Mouse (Mus musculus): ENCODE results near the gene Uts2b.

The Uts2b gene

DNA sequence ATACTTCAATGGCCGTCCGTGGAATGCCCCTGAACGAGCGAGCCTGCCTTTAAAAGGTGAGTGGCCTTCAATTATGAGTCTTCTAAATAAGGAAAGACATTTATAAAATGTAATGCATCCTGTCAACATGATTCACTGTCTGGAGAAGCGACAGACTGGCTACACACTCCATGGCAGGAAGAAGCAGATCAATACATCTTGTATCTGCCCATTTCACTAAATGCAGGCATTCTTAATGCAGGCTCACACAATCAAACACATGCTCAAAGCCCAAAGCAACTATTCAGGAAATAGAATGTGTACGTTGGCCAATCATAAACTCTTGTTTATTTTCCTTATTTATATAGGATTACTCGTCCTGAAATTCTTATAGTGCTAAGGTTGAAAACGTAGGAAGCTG lies at the start of gene Uts2b:
TSS of gene Uts2b (minus strand) at position 49 of the 400 bp plus-strand sequence.
- WGBS = 83% methylated on average over 8 of the region's 8 CpGs

DNA sequence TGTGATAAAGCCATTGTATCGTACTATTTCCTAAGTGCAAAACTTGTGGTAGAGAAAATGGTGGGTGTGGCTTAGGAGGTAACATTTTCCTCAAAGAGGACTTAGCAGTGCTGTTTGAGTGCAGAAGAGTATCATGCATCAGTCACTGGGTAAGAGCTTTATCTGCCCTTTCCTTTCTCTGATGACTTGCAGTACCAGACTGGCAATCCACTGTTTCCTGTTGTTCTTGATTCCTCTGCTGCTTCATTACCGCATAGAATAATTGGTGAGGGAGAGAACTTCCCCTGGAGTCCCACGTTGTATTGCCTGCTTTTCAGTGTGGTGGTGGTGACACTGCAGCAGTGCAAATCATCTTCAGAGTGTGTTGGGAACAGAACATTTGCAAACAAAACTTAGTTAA lies 47.6 kb upstream of the Uts2b start:
- 85% methylated on average over 3 of the region's 3 CpGs for WGBS

DNA sequence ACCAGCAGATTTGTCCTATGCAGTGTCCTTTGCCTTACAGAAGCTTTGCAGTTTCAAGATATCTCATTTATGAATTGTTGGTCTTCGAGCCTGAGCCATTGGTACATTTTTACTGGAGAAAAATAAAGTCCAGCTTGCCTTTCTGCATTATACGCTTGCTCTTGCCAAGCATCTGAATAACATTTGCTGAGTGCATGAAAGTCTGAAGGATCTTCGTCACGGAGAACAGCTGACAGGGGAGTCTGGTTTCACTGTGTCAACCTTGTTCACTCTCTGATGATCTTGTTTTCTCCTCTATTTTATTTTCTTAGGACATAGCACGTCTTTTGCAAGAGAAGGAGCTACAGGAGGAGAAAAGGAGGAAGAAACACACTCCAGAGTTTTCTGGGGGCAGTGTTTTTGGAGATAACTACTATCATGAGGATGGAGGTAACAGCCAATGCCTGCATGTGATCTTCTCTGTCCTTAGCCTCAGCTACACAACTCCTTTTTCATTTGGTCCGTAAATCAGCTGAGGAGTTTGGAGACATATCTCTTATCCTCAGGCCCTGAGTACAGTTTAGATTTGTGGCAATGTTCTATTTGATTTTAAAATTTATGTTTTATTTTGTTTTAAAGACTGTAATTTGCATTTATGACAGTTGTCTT lies 47.0 kb upstream of the Uts2b start:
- 67% methylated on average over 6 of the region's 6 CpGs for WGBS

DNA sequence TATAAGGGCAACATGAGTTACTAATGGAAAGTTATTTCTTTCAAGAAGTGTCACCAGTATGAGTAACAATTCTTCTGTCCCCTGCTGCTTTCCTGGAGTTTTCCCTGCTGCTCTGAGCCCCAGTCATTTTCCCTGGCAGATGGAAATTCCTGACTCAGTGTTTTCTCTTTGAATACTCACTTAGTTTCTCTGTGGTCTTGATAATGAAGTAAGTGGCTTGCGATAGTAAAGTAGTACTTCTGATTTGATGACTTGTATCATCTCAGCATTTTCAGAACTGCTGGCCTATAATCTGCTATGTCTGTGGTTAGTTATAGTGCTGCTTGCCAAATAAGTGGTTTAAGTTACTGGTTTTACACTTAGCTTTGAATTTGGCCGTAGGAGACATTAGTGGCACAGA lies 31.5 kb upstream of the Uts2b start:
- WGBS = 46% methylated on average over 2 of the region's 2 CpGs

DNA sequence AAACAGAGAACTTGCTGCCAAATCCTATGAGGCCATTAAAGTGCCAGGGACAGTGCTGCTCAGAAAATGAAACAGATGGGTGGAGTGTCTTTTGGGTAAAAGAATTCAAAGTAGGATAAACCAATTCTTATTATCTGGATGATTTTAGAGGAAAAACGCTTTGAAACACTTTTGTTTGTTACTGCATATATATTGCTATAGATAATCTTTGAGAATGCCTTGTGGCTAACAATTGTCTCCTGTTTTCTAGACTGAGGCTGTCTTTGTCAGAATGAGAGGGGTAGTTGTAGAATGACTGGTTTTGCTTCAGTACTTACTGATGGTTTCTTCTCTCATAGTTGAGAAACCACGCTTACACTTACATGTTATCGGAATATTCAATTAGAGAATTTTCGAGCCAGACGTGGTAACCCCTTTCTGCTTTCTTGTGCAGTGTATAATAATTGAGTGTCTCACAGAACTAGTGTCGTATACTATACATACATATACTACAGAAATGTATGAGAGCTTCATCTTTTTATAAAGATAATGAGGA lies 29.7 kb upstream of the Uts2b start:
- 77% methylated on average over 6 of the region's 6 CpGs for WGBS

DNA sequence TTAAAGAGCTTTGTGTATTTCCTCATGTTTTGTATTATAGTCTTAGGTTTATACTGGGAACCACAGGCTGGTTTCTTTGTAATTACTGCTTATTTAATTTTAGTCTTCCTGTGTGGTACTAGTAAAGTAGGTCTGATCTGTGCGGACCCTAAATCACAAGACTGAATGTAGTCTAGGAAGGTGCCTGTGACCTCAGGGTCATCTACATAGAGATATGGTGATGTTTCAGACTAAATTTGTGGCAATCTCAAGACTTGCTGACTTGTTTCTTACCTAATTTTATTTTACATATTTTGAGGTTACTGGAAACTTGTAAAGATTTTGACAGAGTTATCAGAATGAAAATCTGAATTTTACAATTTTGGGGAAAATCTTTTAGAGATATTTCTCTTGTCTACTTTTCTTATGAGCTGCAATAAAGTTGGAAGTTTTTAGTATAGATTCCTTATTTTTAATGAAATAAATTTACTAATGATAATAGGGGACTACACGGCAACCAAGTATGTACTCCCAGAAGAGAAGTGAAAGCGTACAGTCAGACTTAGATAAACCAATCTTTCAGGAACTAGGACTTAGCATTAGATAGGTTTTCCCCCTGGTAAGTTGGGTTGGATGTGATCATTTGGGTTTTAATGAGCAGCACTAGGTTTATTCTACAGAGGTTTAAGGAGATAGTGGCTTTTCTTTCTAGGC lies 29.1 kb upstream of the Uts2b start:
- 83% methylated on average over 3 of the region's 3 CpGs for WGBS

DNA sequence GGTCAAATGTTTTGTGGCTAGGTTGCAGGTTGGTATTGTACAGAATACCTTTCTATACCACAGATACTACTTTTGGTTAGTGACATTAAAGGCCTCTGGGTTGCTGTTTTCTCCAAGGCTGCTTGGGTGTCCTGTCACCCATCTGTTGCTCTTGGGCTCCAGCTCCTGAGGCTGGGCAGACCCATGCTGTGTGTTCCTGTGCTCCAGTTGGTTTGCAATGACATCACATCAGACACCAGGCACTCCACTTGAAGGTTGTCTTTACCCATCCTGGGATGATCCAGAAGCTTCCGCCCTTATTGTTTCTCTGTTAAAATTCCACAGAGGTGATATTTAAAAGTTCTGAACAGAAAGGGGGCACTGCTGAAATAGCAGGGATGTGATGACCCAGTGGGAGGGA lies 26.9 kb upstream of the Uts2b start:
- 97% methylated on average over 1 of the region's 1 CpGs for WGBS

DNA sequence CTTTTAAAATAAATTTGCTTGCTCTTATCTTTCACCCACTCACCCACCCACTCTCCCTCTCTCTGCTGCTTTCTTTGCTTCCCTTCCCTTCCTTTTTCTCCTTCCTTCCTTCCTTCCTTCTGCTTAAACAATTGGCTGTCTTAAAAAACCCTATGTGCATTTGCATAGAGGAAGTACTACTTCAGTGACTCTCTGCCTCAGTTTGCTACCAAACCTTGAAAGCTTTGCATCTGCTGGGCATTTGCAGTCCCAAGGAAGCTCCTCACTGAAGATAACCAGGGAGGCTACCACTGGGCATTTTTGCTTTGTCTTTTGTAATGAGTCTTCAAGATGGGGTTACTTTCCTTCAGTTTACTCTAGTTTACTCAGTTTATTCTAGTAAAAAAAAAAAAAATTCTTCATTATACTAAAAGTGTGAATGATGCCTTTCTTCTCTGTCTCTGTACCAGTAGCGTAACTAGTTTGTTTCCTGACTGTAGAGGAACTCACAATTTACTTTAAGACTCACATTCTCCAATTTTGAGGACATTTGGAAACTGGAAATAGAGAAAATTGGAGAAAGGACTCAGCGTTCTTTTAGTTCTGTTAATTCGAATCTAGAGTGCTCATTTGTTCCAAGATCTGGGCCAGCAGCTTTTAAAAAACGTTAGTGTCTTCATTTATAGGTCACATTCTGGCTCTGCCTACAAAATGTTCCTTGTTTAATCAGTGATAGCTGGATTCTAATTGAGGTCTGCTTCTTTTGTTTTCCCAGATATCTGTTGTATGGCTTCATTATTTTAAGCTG lies 25.4 kb upstream of the Uts2b start:
- WGBS = 24% methylated on average over 4 of the region's 4 CpGs

DNA sequence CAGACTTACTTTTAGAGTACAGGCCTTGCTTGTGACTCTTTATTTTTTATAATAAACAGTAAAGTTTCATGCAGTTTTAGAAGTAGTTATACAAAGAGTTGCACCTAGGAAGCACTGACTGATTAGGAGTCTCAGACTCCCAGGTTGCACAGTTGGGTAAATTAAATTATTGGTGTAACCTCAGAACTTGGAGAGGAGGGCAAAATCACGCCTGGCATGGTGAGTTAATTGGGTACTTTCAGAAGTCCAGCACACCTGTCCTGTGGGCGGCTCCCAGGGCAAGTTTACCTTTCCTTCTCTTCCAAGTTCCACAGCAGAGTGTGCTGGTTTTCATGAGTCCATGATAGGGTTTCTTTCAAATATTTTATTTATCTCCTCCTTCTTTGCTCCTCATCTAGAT lies 21.8 kb upstream of the Uts2b start:
- WGBS = 74% methylated on average over 2 of the region's 2 CpGs

DNA sequence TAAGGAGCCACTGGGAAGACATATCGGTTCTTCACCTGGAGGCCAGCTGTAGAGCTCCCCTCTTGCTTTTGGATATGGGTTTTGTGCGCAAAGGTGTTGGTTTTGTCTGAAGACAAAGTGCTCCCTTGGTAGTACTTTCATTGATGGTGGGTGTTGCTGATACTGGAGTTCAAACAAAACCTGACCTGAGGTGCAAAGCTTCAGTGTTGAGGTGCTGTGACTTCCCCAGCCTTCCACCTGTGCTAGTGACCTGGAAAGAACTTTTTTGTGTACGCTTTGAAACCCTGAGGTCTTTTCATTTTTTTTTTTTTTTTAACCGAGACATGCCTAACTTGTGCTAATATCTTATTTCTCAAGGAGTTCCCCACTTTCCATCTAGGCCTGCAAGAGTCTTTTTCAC lies 20.3 kb upstream of the Uts2b start:
- WGBS = 88% methylated on average over 4 of the region's 4 CpGs

DNA sequence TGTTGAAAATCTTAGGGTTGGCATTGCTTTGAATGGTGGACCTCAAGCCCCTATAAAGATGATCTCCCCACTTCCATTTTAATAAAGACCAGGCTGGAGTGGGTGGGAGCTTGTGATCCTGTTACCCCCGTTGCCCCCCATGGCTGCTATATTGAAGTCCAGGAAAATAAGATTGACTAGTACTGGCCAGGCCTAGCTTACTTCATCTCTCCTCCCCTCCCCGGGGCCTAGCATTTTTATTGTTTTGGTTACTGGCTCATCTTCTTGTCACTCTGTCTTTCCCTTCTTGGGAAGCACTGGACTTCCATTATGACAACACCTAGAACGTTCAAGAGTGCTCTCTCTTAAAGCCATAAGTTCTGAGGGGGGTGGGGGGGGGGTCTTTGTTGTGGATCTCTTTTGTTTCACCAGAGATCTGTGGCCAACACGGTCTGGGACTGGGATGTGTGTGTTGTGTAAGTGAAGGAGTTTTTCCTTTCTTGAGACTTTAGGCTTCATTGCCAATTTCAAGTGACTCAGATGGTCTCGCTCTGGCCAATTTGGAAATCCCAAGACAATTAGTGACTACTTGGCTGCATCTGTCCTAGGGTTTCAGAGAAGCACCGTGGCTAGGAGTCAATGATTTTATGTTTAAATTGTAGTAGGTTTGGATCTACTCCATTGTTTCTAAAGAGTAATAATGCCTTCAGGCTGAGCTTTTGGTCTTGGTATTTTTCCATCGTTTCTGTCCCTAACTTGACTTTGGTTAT lies 19.7 kb upstream of the Uts2b start:
- 13% methylated on average over 7 of the region's 7 CpGs for WGBS

DNA sequence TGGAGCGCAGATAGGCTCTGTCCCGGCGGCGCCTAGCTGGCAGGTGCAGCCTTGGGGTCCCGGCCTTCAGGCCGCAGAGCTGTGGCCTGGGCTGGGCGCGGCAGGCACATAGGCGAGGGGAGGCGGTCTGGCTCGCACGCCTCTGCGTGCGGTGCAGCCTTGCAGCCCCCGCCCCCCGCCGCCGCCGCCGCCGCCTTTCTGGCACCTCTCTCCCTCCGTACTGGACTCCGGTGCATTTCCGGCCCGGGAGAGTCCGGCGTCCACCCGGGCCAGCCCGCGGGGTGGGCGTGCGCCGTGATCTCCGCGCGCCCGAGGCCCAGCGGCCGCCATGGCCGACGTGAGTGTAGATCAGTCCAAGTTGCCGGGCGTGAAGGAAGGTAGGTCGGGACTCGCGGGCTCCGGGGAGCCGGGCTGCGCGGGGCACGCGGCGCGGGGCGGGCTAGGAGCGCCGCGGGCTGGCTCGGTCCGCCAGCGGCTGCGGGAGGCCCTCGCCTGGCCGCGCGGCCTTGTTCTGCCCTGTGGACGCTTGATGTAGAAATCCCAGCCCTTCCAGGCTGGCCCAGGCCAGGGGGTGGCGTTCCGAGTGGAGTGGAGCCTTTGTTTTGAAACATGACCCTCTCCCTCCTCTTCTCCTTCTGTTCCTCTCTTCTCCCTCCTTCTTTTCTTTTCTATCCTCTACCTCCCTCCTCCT lies 18.9 kb upstream of the Uts2b start, which contains the start of gene Ccdc50:
TSS of gene Ccdc50 (plus strand) at position 109 of the 691 bp plus-strand sequence.
- WGBS = under 1% methylated on average over 66 of the region's 69 CpGs

DNA sequence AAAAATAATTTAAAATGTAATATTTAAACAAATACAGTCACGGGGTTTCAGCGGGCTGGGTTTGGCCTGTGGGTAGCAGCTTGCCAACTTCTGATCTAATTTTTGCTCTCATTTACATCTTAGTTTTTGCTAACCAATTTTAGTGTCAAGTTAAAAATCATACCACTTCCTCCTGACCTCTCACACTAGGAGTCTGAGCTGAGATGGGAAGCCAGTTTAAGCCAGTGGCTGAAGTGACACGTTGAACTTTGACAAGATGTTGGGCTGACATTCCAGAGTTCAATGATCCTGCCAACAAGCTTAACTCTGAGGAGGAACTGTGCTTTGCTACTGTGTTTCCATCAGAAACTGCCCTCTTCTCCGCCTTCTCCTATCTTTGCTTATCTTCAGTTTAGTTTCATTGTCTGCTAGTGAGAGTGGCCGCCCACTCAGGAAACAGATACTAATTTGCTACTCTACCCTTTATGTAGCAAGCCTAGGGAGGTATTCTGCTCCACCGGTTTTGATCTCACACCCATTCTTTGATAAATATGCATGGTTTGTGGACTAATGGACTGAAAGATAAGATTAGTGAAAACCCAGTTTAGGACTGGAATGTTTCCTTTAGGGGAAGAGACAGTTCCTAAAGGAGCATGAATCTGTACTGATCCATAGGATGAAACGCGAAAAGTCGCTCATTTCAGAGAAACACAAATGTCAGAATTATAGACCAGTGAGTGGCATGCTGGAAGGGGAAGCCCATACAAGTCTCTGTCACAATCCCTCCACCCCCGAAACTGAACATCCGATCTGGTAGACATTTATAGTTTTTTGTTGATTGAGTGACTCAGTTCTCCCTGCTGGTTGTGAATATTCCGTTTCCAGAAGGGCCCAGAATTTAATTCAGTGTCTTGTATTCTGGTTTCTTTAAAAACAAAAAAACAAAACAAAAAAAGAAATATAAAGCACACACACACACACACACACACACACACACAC lies 17.9 kb upstream of the Uts2b start:
- WGBS = 28% methylated on average over 12 of the region's 12 CpGs

DNA sequence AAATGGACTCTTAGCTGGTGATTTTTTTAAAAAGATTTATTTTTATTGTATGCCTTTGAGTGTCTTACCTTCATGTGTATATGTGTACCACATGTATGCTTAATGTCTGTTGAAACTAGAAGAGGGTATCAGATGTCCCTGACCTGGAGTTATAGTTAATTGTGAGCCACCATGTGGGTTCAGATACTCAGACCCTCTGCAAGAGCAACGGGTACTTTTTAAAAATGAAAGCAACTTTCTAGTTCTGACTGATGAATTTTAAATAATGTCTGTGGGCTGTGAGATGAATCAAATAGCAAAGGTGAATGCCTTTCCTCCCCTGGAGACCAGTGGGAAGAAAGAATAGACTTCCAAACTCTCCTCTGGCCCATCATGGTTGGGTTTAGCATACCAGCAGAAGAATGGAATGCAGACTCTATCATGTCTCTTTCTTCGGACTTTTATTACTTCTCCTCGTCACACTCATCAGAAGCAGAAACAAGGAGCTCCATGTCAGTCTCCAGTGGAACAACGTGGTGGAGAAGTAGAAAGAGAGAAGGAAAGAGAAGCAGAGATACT lies 16.9 kb upstream of the Uts2b start:
- WGBS = 76% methylated on average over 4 of the region's 4 CpGs

DNA sequence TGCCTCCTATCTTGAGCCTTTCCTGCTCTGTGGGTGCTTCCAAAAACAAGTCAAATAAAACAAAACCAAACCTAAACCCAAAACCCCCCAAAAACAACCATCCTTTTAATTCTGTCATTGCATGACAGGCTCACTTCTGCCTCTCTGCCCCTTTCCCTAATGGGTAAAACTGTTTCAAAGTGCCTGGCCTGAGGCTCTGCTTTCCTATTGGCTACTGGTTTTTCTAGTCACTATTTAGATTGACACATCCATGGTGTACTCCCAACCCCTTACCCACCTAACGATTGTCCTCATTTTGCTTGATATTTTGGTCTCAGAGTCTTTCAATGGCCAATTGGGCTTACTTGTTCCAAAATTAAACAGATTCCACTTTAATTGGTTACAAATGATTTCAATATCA lies 15.6 kb upstream of the Uts2b start:
- WGBS = 41% methylated on average over 1 of the region's 1 CpGs

DNA sequence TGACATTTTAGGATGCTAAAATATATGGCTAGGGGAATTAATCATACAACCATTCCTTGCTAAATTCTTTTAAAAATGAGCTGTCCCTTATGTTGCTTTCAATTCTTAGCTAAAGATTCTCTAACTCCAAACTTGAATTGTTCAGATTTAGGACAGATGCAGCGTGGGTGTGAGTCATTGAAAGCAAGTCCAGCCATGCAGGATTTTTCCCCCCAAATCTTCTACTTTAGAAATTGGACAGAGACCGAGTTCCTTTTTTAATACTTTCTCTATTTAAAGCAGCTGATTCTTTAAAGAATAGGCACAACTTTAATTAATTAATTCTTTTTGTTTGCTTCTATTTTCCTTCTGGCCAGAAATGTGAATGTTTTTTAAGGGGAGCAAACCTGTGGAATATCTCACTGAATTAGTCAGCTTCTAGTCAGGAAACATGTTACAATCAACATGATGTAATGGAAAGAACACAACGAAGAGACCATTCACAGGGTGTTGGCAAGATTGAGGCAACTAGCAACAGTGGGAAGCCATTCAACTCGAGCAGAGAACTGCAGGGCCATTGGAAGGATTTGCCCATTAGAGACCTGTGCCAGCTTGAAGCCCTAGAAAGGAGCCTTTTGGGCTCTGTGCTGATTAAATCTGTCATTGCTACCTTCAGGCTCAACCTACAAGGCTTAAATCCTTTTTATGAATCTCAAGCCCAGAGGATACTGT lies 15.0 kb upstream of the Uts2b start:
- 26% methylated on average over 4 of the region's 4 CpGs for WGBS

DNA sequence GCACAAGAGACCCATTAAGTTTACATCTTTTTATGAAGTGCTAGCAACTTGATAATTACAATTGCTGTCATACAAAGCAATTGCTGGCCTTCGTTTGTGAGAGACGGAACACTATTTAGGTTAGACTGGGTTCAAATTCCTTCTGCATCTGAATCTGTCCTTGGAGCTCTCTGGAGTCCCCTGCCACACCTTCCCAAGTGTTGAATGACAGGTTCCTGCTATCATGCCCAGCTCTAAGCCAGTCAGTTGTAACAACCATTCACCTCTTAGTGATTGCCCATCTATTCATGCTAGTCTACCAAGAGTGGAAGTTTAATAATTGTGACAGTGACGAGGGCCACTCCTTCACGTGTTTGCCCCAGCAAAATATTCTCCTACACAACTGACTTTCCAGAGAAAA lies 12.2 kb upstream of the Uts2b start:
- WGBS = 92% methylated on average over 4 of the region's 4 CpGs

DNA sequence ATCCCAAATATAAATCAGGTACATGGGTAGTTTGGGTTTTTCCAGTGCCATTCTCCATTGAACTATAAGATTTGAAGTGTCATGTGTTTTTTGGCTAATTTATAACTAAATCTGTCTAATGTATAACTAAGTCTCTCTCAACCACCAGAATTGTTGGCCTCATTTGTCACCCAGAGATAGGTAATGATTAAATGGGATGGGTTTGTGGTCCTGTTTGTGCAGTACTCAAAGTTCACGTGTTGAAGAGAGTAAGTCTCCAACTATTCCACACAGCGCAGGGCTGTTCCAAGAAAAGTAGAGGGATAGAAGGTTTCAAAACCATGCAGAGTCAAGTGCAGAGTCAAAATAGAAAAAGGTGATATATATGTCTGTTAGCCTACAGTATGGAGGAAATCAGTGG lies 5.3 kb upstream of the Uts2b start:
- WGBS = 94% methylated on average over 2 of the region's 2 CpGs

DNA sequence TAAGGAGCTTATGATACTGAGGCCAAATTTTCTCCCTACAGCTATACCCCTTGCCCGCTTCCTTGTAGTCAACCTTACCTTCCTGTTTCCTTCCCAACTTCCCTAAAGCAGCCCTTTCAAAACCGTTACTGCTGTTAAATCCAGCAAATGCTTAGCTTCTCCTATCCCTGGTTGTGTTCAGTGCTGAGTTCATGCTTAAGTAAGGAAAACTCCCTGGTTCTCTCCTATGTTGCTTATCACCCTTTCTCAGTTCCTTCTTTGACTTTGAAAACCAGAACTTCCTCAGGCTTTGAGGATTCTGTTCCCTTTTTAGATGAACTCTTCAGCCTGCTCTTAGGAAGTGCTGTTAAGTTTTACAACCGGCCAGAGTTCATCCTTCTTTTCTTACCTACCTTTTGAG lies 4.1 kb upstream of the Uts2b start:
- WGBS = 76% methylated on average over 3 of the region's 3 CpGs
